ENCODE assay signal across 12 mouse cellular contexts in genomic region chr4:136916359-136917164, GRCm38 (mm10). TPM values are rescaled to one million over a fixed set of nuclear protein-coding genes. Genes with fewer than 3 reads are reported as not detected.
DNase-seq lines count a peak whose midpoint lies in the region; ATAC-seq lines count a peak whose summit lies in the region.
"Had no signal": no experiment of that assay in that cellular context is flagged by ENCODE, and none has a peak within 500 bp of the region (broad histone marks: within the 10 kb centered on the region; RNA-seq: fewer than 3 reads in every experiment).

No protein-coding gene starts in this region.

- 0 out of 2 replicates have a peak overlapping the region, but pooled peaks have one; percentile 12 for H3K9ac ChIP-seq in midbrain, embryonic 13.5 days (replicated peaks)
- peak overlapping the region; percentile 43 for H3K9ac ChIP-seq in hindbrain, embryonic 13.5 days
- no peak overlapping the region for H3K9ac ChIP-seq in intestine, embryonic 16.5 days (ENCODE audit: low read depth, low read length)
- H3K9ac ChIP-seq: embryonic facial prominence, embryonic 15.5 days; liver, postnatal 0 days had no signal

- H3K4me3 ChIP-seq in midbrain, embryonic 13.5 days (replicated peaks) = no peak overlapping the region
- no peak overlapping the region for H3K4me3 ChIP-seq in midbrain, embryonic 10.5 days
- H3K4me3 ChIP-seq in hindbrain, embryonic 13.5 days = no peak overlapping the region
- H3K4me3 ChIP-seq in intestine, embryonic 16.5 days (ENCODE audit: low read length) = no peak overlapping the region
- H3K4me3 ChIP-seq: embryonic facial prominence, embryonic 15.5 days; limb, embryonic 10.5 days had no signal

- peaks cover 46% of the 10 kb centered on the region for H3K4me1 ChIP-seq in midbrain, embryonic 13.5 days (replicated peaks)
- H3K4me1 ChIP-seq in midbrain, embryonic 10.5 days = peaks cover 39% of the 10 kb centered on the region
- peaks cover 33% of the 10 kb centered on the region for H3K4me1 ChIP-seq in hindbrain, embryonic 13.5 days (replicated peaks)
- H3K4me1 ChIP-seq in intestine, embryonic 16.5 days (ENCODE audit: control insufficient read depth, insufficient read depth, low read length) = no peaks in the 10 kb centered on the region
- H3K4me1 ChIP-seq: embryonic facial prominence, embryonic 15.5 days had no signal

- no peak for ATAC-seq in midbrain, embryonic 13.5 days
- ATAC-seq in hindbrain, embryonic 13.5 days (ENCODE audit: low FRiP score) = no peak
- no peak for ATAC-seq in intestine, embryonic 16.5 days
- ATAC-seq: liver, postnatal 0 days had no signal

- peaks cover 42% of the 10 kb centered on the region for H3K27me3 ChIP-seq in midbrain, embryonic 13.5 days
- peaks cover 61% of the 10 kb centered on the region for H3K27me3 ChIP-seq in midbrain, embryonic 10.5 days (ENCODE audit: low read depth, poor library complexity, severe bottlenecking)
- peaks cover 37% of the 10 kb centered on the region; the same call in 1 of the 2 replicates for H3K27me3 ChIP-seq in hindbrain, embryonic 13.5 days
- peaks cover 12% of the 10 kb centered on the region for H3K27me3 ChIP-seq in intestine, embryonic 16.5 days (replicated peaks; ENCODE audit: control insufficient read depth, insufficient read depth, low read length)

- WGBS in midbrain, embryonic 13.5 days = 48% methylated on average over 20 of the region's 20 CpGs
- 77% methylated on average over 20 of the region's 20 CpGs for WGBS in midbrain, embryonic 10.5 days
- 44% methylated on average over 20 of the region's 20 CpGs for WGBS in hindbrain, embryonic 13.5 days
- WGBS in intestine, embryonic 16.5 days = 71% methylated on average over 20 of the region's 20 CpGs

- DNase-seq in midbrain, embryonic 10.5 days (ENCODE audit: low spot score) = no peak
- DNase-seq in cerebellum, adult 9-11 months = peak; percentile 62
- DNase-seq in retina, postnatal 1 day = peak; percentile 67
- no peak for DNase-seq in gastrocnemius, adult 18-20 months (ENCODE audit: low spot score)
- DNase-seq: adrenal gland, postnatal 10 days; liver, postnatal 0 days had no signal

- no peaks in the 10 kb centered on the region for H3K36me3 ChIP-seq in midbrain, embryonic 13.5 days
- H3K36me3 ChIP-seq in midbrain, embryonic 10.5 days = no peaks in the 10 kb centered on the region
- no peaks in the 10 kb centered on the region for H3K36me3 ChIP-seq in hindbrain, embryonic 13.5 days
- H3K36me3 ChIP-seq in intestine, embryonic 16.5 days (ENCODE audit: control insufficient read depth, insufficient read depth, low read length) = no peaks in the 10 kb centered on the region
- H3K36me3 ChIP-seq: embryonic facial prominence, embryonic 15.5 days; limb, embryonic 10.5 days had no signal

- no peaks in the 10 kb centered on the region for H3K9me3 ChIP-seq in midbrain, embryonic 13.5 days
- H3K9me3 ChIP-seq in midbrain, embryonic 10.5 days (replicated peaks) = no peaks in the 10 kb centered on the region
- no peaks in the 10 kb centered on the region for H3K9me3 ChIP-seq in hindbrain, embryonic 13.5 days
- H3K9me3 ChIP-seq in intestine, embryonic 16.5 days (ENCODE audit: control insufficient read depth, low read length) = no peaks in the 10 kb centered on the region
- H3K9me3 ChIP-seq: embryonic facial prominence, embryonic 15.5 days; limb, embryonic 10.5 days had no signal

- peak overlapping the region; percentile 59 for H3K27ac ChIP-seq in midbrain, embryonic 13.5 days
- H3K27ac ChIP-seq in midbrain, embryonic 10.5 days (replicated peaks) = no peak overlapping the region
- peak overlapping the region; percentile 70 for H3K27ac ChIP-seq in hindbrain, embryonic 13.5 days
- H3K27ac ChIP-seq in intestine, embryonic 16.5 days (ENCODE audit: low read length) = no peak overlapping the region
- H3K27ac ChIP-seq: embryonic facial prominence, embryonic 15.5 days; limb, embryonic 10.5 days had no signal

- H3K4me2 ChIP-seq in midbrain, embryonic 13.5 days (replicated peaks) = no peak overlapping the region
- H3K4me2 ChIP-seq in hindbrain, embryonic 13.5 days = no peak overlapping the region
- no peak overlapping the region for H3K4me2 ChIP-seq in intestine, embryonic 16.5 days (ENCODE audit: low read depth, low read length)
- H3K4me2 ChIP-seq: embryonic facial prominence, embryonic 15.5 days had no signal

RNA-seq across cellular contexts. Expression of gene C1qa, which starts 18.0 kb away (rescaled TPM):
- 14.4 and 16.5 TPM in 2 replicates for polyA plus RNA-seq in midbrain, embryonic 13.5 days (2015; fragmentation: Nextera tagmentation; extraction: Ambion mirVana)
- polyA plus RNA-seq in midbrain, embryonic 10.5 days (2016; fragmentation: Nextera tagmentation; extraction: Ambion mirVana) = 4.9 and 9.1 TPM in 2 replicates
- polyA plus RNA-seq in hindbrain, embryonic 13.5 days (2015; fragmentation: Nextera tagmentation; extraction: Ambion mirVana) = 23.6 and 24.6 TPM in 2 replicates
- 60.4 and 60.6 TPM in 2 replicates for polyA plus RNA-seq in intestine, embryonic 16.5 days (2015; fragmentation: Nextera tagmentation; extraction: Ambion mirVana)
- 10 to 100 TPM in 1 of 2 experiments, 1 to 10 TPM in 1; 8.7 to 15.2 TPM for total RNA-seq in gastrocnemius, adult 18-20 months (2021)
- total RNA-seq: megakaryocyte-erythroid progenitor cell, adult 5-6 weeks had no signal

RNA-seq across cellular contexts. Expression of gene C1qc, which starts 23.7 kb away (rescaled TPM):
- polyA plus RNA-seq in midbrain, embryonic 13.5 days (2015; fragmentation: Nextera tagmentation; extraction: Ambion mirVana) = 13.6 and 16.2 TPM in 2 replicates
- polyA plus RNA-seq in midbrain, embryonic 10.5 days (2016; fragmentation: Nextera tagmentation; extraction: Ambion mirVana) = 7.1 and 12.9 TPM in 2 replicates
- polyA plus RNA-seq in hindbrain, embryonic 13.5 days (2015; fragmentation: Nextera tagmentation; extraction: Ambion mirVana) = 19.5 and 24.3 TPM in 2 replicates
- polyA plus RNA-seq in intestine, embryonic 16.5 days (2015; fragmentation: Nextera tagmentation; extraction: Ambion mirVana) = 28.4 and 32.9 TPM in 2 replicates
- 10 to 100 TPM in 1 of 2 experiments, 1 to 10 TPM in 1; 7.9 to 15.8 TPM for total RNA-seq in gastrocnemius, adult 18-20 months (2021)
- total RNA-seq: megakaryocyte-erythroid progenitor cell, adult 5-6 weeks had no signal

RNA-seq across cellular contexts. Expression of gene C1qb, which starts 30.6 kb away (rescaled TPM):
- polyA plus RNA-seq in midbrain, embryonic 13.5 days (2015; fragmentation: Nextera tagmentation; extraction: Ambion mirVana) = 25.0 and 30.4 TPM in 2 replicates
- 20.6 and 32.4 TPM in 2 replicates for polyA plus RNA-seq in midbrain, embryonic 10.5 days (2016; fragmentation: Nextera tagmentation; extraction: Ambion mirVana)
- polyA plus RNA-seq in hindbrain, embryonic 13.5 days (2015; fragmentation: Nextera tagmentation; extraction: Ambion mirVana) = 37.9 and 48.5 TPM in 2 replicates
- 76.3 and 77.6 TPM in 2 replicates for polyA plus RNA-seq in intestine, embryonic 16.5 days (2015; fragmentation: Nextera tagmentation; extraction: Ambion mirVana)
- total RNA-seq in gastrocnemius, adult 18-20 months (2021) = 10 to 100 TPM in 1 of 2 experiments, 1 to 10 TPM in 1; 8.5 to 13.1 TPM
- total RNA-seq: megakaryocyte-erythroid progenitor cell, adult 5-6 weeks had no signal

RNA-seq across cellular contexts. Expression of gene Epha8, which starts 40.1 kb away (rescaled TPM):
- 11.4 and 16.0 TPM in 2 replicates for polyA plus RNA-seq in midbrain, embryonic 13.5 days (2015; fragmentation: Nextera tagmentation; extraction: Ambion mirVana)
- polyA plus RNA-seq in midbrain, embryonic 10.5 days (2016; fragmentation: Nextera tagmentation; extraction: Ambion mirVana) = 3.9 and 6.9 TPM in 2 replicates
- 5.6 and 6.1 TPM in 2 replicates for polyA plus RNA-seq in hindbrain, embryonic 13.5 days (2015; fragmentation: Nextera tagmentation; extraction: Ambion mirVana)
- polyA plus RNA-seq in intestine, embryonic 16.5 days (2015; fragmentation: Nextera tagmentation; extraction: Ambion mirVana) = 0.33 and 0.54 TPM in 2 replicates
- total RNA-seq in gastrocnemius, adult 18-20 months (2021) = not detected
- total RNA-seq: megakaryocyte-erythroid progenitor cell, adult 5-6 weeks had no signal

Comparison
In these comparisons a context has a peak if more than half of its experiments do, and no peak if none do; other contexts are left out.
1. H3K27ac ChIP-seq: peak in midbrain, embryonic 13.5 days (single experiment) and hindbrain, embryonic 13.5 days (single experiment); none in midbrain, embryonic 10.5 days (single experiment) and intestine, embryonic 16.5 days (single experiment).
2. DNase-seq: peak in cerebellum, adult 9-11 months (single experiment) and retina, postnatal 1 day (single experiment); none in midbrain, embryonic 10.5 days (single experiment) and gastrocnemius, adult 18-20 months (single experiment).